Mouse (Mus musculus): Measurements from ENCODE around the gene Xrra1. TPM values are rescaled to one million over a fixed set of nuclear protein-coding genes. Genes with fewer than 3 reads are reported as not detected.

The Xrra1 gene
- polyA plus RNA-seq, 1 experiment from 2014 or later, result 0.21 TPM

GRCm38 (mm10) chr7:99851618-99852017 lies 7.3 kb upstream of the Xrra1 start:
- peaks cover 73% of the 10 kb centered on the region for H3K36me3 ChIP-seq
- no peak for ATAC-seq (ENCODE audit: insufficient number of reproducible peaks, insufficient read depth, low FRiP score, low TSS enrichment, low read depth)

GRCm38 (mm10) chr7:99853350-99853749 lies 5.6 kb upstream of the Xrra1 start:
- no peaks in the 10 kb centered on the region for H3K9me3 ChIP-seq
- no peak for ATAC-seq (ENCODE audit: insufficient number of reproducible peaks, insufficient read depth, low FRiP score, low TSS enrichment, low read depth)
- no peak overlapping the region for H3K4me2 ChIP-seq
- H3K9ac ChIP-seq (replicated peaks), result no peak overlapping the region
- H3K4me3 ChIP-seq (replicated peaks), result no peak overlapping the region
- peaks cover 59% of the 10 kb centered on the region for H3K36me3 ChIP-seq
- H3K27me3 ChIP-seq, result no peaks in the 10 kb centered on the region
- no peak overlapping the region for H3K27ac ChIP-seq
- WGBS, result 82% methylated on average over 7 of the region's 7 CpGs
- peaks cover 15% of the 10 kb centered on the region for H3K4me1 ChIP-seq (replicated peaks)

More at GRCm38 (mm10) chr7:99851618-99852017, 7.3 kb upstream of the Xrra1 start:
- H3K9ac ChIP-seq (replicated peaks), result no peak overlapping the region
- no peaks in the 10 kb centered on the region for H3K27me3 ChIP-seq
- H3K4me3 ChIP-seq (replicated peaks), result no peak overlapping the region
- whole genome bisulfite sequencing, result 85% methylated on average over 6 of the region's 6 CpGs
- H3K9me3 ChIP-seq, result no peaks in the 10 kb centered on the region
- H3K4me1 ChIP-seq (replicated peaks), result 0 out of 2 replicates have a peak, but pooled peaks cover 4% of the 10 kb centered on the region
- H3K4me2 ChIP-seq, result no peak overlapping the region
- H3K27ac ChIP-seq, result no peak overlapping the region

GRCm38 (mm10) chr7:99854311-99854710 lies 4.6 kb upstream of the Xrra1 start:
- peaks cover 52% of the 10 kb centered on the region for H3K36me3 ChIP-seq
- H3K4me1 ChIP-seq (replicated peaks), result peaks cover 18% of the 10 kb centered on the region
- H3K4me2 ChIP-seq, result no peak overlapping the region
- H3K9me3 ChIP-seq, result no peaks in the 10 kb centered on the region
- H3K27me3 ChIP-seq, result no peaks in the 10 kb centered on the region
- H3K9ac ChIP-seq (replicated peaks), result no peak overlapping the region
- no peak for ATAC-seq (ENCODE audit: insufficient number of reproducible peaks, insufficient read depth, low FRiP score, low TSS enrichment, low read depth)
- H3K27ac ChIP-seq, result no peak overlapping the region
- WGBS, result 86% methylated on average over 4 of the region's 4 CpGs
- H3K4me3 ChIP-seq (replicated peaks), result no peak overlapping the region

GRCm38 (mm10) chr7:99856266-99856861 lies 2.6 kb upstream of the Xrra1 start:
- WGBS, result 89% methylated on average over 14 of the region's 14 CpGs
- no peak for ATAC-seq (ENCODE audit: insufficient number of reproducible peaks, insufficient read depth, low FRiP score, low TSS enrichment, low read depth)
- no peak overlapping the region for H3K9ac ChIP-seq (replicated peaks)
- no peaks in the 10 kb centered on the region for H3K27me3 ChIP-seq
- H3K27ac ChIP-seq, result no peak overlapping the region
- H3K4me1 ChIP-seq (replicated peaks), result peaks cover 18% of the 10 kb centered on the region
- H3K4me3 ChIP-seq (replicated peaks), result no peak overlapping the region; the same call in 1 of the 2 replicates
- H3K9me3 ChIP-seq, result no peaks in the 10 kb centered on the region
- peak overlapping the region; percentile 13 for H3K4me2 ChIP-seq
- peaks cover 49% of the 10 kb centered on the region for H3K36me3 ChIP-seq

GRCm38 (mm10) chr7:99858175-99858812 lies 622 bp upstream of the Xrra1 start:
- 1% methylated on average over 19 of the region's 19 CpGs for WGBS
- Histone ChIP-seq H3K4me1 (replicated peaks) (peaks cover 18% of the 10 kb centered on the region), H3K9me3 (no peaks in the 10 kb centered on the region), H3K4me2 (peak overlapping the region; percentile 89), H3K4me3 (replicated peaks) (peak overlapping the region; percentile 75), H3K36me3 (peaks cover 32% of the 10 kb centered on the region), H3K9ac (replicated peaks) (peak overlapping the region; percentile 92), H3K27ac (peak overlapping the region; percentile 82), H3K27me3 (no peaks in the 10 kb centered on the region)
- peak; percentile 50 for ATAC-seq (ENCODE audit: insufficient number of reproducible peaks, insufficient read depth, low FRiP score, low TSS enrichment, low read depth)

- Histone ChIP-seq H3K9ac (replicated peaks) (no peak within 1 kb of the TSS), H3K27me3 (no peaks in the 10 kb centered on the region), H3K4me3 (replicated peaks) (no peak within 1 kb of the TSS), H3K27ac (no peak within 1 kb of the TSS), H3K4me1 (replicated peaks) (peaks cover 10% of the 10 kb centered on the region; the same call in 1 of the 2 replicates), H3K4me2 (no peak within 1 kb of the TSS), H3K9me3 (no peaks in the 10 kb centered on the region), H3K36me3 (no peaks in the 10 kb centered on the region)
- WGBS, result 46% methylated on average over 7 of the region's 7 CpGs
- ATAC-seq (ENCODE audit: insufficient number of reproducible peaks, insufficient read depth, low FRiP score, low TSS enrichment, low read depth), result no peak
These were observed 4.4 kb downstream of the Xrra1 start, which contains the start of gene Spcs2 for GRCm38 (mm10) chr7:99863362-99863761. Gene Spcs2, minus strand, starts transcription at chr7:99863462.

GRCm38 (mm10) chr7:99864241-99865028 lies 5.5 kb downstream of the Xrra1 start:
- WGBS, result 80% methylated on average over 11 of the region's 11 CpGs
- ATAC-seq (ENCODE audit: insufficient number of reproducible peaks, insufficient read depth, low FRiP score, low TSS enrichment, low read depth), result no peak
- Histone ChIP-seq H3K9ac (replicated peaks) (no peak overlapping the region), H3K4me2 (no peak overlapping the region), H3K4me3 (replicated peaks) (no peak overlapping the region), H3K27me3 (no peaks in the 10 kb centered on the region), H3K4me1 (replicated peaks) (peaks cover 7% of the 10 kb centered on the region; the same call in 1 of the 2 replicates), H3K36me3 (no peaks in the 10 kb centered on the region), H3K27ac (no peak overlapping the region), H3K9me3 (no peaks in the 10 kb centered on the region)

GRCm38 (mm10) chr7:99865219-99865618 lies 6.3 kb downstream of the Xrra1 start:
- H3K27me3 ChIP-seq, result no peaks in the 10 kb centered on the region
- H3K4me3 ChIP-seq (replicated peaks), result no peak overlapping the region
- H3K9me3 ChIP-seq, result no peaks in the 10 kb centered on the region
- no peak for ATAC-seq (ENCODE audit: insufficient number of reproducible peaks, insufficient read depth, low FRiP score, low TSS enrichment, low read depth)
- H3K4me2 ChIP-seq, result no peak overlapping the region
- H3K9ac ChIP-seq (replicated peaks), result no peak overlapping the region
- no peak overlapping the region for H3K27ac ChIP-seq
- no peaks in the 10 kb centered on the region for H3K36me3 ChIP-seq
- peaks cover 7% of the 10 kb centered on the region; the same call in 1 of the 2 replicates for H3K4me1 ChIP-seq (replicated peaks)
- 43% methylated on average over 3 of the region's 3 CpGs for WGBS

GRCm38 (mm10) chr7:99869296-99869695 lies 10.4 kb downstream of the Xrra1 start:
- no peak overlapping the region for H3K9ac ChIP-seq (replicated peaks)
- 72% methylated on average over 4 of the region's 4 CpGs for WGBS
- no peaks in the 10 kb centered on the region for H3K36me3 ChIP-seq
- H3K27ac ChIP-seq, result no peak overlapping the region
- ATAC-seq (ENCODE audit: insufficient number of reproducible peaks, insufficient read depth, low FRiP score, low TSS enrichment, low read depth), result no peak
- H3K4me1 ChIP-seq (replicated peaks), result peaks cover 7% of the 10 kb centered on the region; the same call in 1 of the 2 replicates
- no peak overlapping the region for H3K4me2 ChIP-seq
- no peaks in the 10 kb centered on the region for H3K9me3 ChIP-seq
- no peaks in the 10 kb centered on the region for H3K27me3 ChIP-seq
- no peak overlapping the region for H3K4me3 ChIP-seq (replicated peaks)

- Histone ChIP-seq H3K4me2 (no peak overlapping the region), H3K27ac (no peak overlapping the region), H3K4me3 (replicated peaks) (no peak overlapping the region), H3K27me3 (peaks cover 6% of the 10 kb centered on the region; the same call in 1 of the 2 replicates), H3K4me1 (replicated peaks) (no peaks in the 10 kb centered on the region), H3K9me3 (no peaks in the 10 kb centered on the region), H3K36me3 (no peaks in the 10 kb centered on the region), H3K9ac (replicated peaks) (no peak overlapping the region)
- WGBS, result 66% methylated on average over 6 of the region's 6 CpGs
- ATAC-seq (ENCODE audit: insufficient number of reproducible peaks, insufficient read depth, low FRiP score, low TSS enrichment, low read depth), result no peak
These were observed 15.0 kb downstream of the Xrra1 start for GRCm38 (mm10) chr7:99873965-99874364.

- 32% methylated on average over 5 of the region's 5 CpGs for WGBS
These were observed 17.0 kb downstream of the Xrra1 start for GRCm38 (mm10) chr7:99875891-99876290.

More at GRCm38 (mm10) chr7:99875891-99876290, 17.0 kb downstream of the Xrra1 start:
- H3K4me2 ChIP-seq, result no peak overlapping the region
- H3K27ac ChIP-seq, result no peak overlapping the region
- H3K9me3 ChIP-seq, result no peaks in the 10 kb centered on the region
- no peak overlapping the region for H3K9ac ChIP-seq (replicated peaks)
- no peaks in the 10 kb centered on the region for H3K4me1 ChIP-seq (replicated peaks)
- peaks cover 6% of the 10 kb centered on the region; the same call in 1 of the 2 replicates for H3K27me3 ChIP-seq
- H3K36me3 ChIP-seq, result no peaks in the 10 kb centered on the region
- no peak overlapping the region for H3K4me3 ChIP-seq (replicated peaks)
- no peak for ATAC-seq (ENCODE audit: insufficient number of reproducible peaks, insufficient read depth, low FRiP score, low TSS enrichment, low read depth)
